Mouse (Mus musculus) spleen, adult 10 weeks (tissue): Measurements from ENCODE around the gene Stpg2. TPM values are rescaled to one million over a fixed set of nuclear protein-coding genes. Genes with fewer than 3 reads are reported as not detected.

Source experiments
- polyA plus RNA-seq: library from polyadenylated mRNA; stranded (reverse); fragments of 350-450 nt; fragmentation: Illumina TruSeq; extraction: RNeasy Lipid Tissue Mini Kit (QIAGEN cat#74804); gene quantifications from one replicate; pipeline ENCODE4 v1.2.3, GENCODE M21; 2015; ENCODE audit warnings: low replicate concordance; ENCODE audit not compliant: insufficient read depth

Gene Stpg2
- polyA plus RNA-seq = not detected

GRCm38 (mm10) chr3:139205444-139205998, at the start of gene Stpg2:
Gene Stpg2 (plus strand): TSS chr3:139205694.

Other genes with a start within 250 kb of the Stpg2 start
- gene Rap1gds1, start 130.5 kb upstream of the Stpg2 start, polyA plus RNA-seq = 94.7 TPM